Comparison of ENCODE assay signal across 11 mouse cellular contexts in genomic region chr7:68682318-68682728, GRCm38 (mm10).
DNase-seq lines count a peak whose midpoint lies in the region; ATAC-seq and TF ChIP-seq lines count a peak whose summit lies in the region.
"Had no signal": no experiment of that assay in that cellular context is flagged by ENCODE, and none has a peak within 500 bp of the region (broad histone marks: within the 10 kb centered on the region; RNA-seq: fewer than 3 reads in every experiment).

No protein-coding gene starts in this region.

- peak; percentile 10 for DNase-seq in adrenal gland, postnatal 10 days
- DNase-seq in adrenal gland, adult (ENCODE audit: inconsistent age in 2 of 2, low spot score in 1 of 2): no peak
- peak; percentile 72 for DNase-seq in kidney, adult 2 months
- peak; percentile 12 to 18 for DNase-seq in heart, postnatal 10 days
- DNase-seq in lung, postnatal 25 days (ENCODE audit: low spot score): peak; percentile 33
- DNase-seq in adrenal gland, postnatal 14 days: no peak
- no peak for DNase-seq in embryo, embryonic 10.5 days (ENCODE audit: low spot score)
- DNase-seq: embryo, embryonic 11 days; thymus, adult 18-20 months had no signal

- H3K4me3 ChIP-seq in kidney, adult 2 months (ENCODE audit: insufficient read depth, low read depth, low read length): no peak overlapping the region
- H3K4me3 ChIP-seq in kidney, embryonic 15.5 days (replicated peaks): no peak overlapping the region

- no peak overlapping the region for H3K4me2 ChIP-seq in kidney, embryonic 15.5 days

- H3K27ac ChIP-seq in kidney, adult 2 months (ENCODE audit: insufficient read depth, low read depth, low read length): no peak overlapping the region
- no peak overlapping the region for H3K27ac ChIP-seq in kidney, embryonic 15.5 days
- H3K27ac ChIP-seq: liver, embryonic 14.5 days had no signal

- no peaks in the 10 kb centered on the region for H3K36me3 ChIP-seq in kidney, adult 2 months (ENCODE audit: control insufficient read depth, insufficient read depth, low read length)
- H3K36me3 ChIP-seq in kidney, embryonic 15.5 days: no peaks in the 10 kb centered on the region

- TF ChIP-seq CTCF in kidney, adult 2 months (conservative IDR thresholded peaks at IDR 0.05; ENCODE audit: insufficient read depth, insufficient read length, low read depth, low read length): no peak

- H3K9ac ChIP-seq in kidney, embryonic 15.5 days: no peak overlapping the region
- H3K9ac ChIP-seq: liver, embryonic 14.5 days had no signal

- 29% methylated on average over 6 of the region's 6 CpGs for WGBS in kidney, adult 2 months
- 56% methylated on average over 6 of the region's 6 CpGs for WGBS in kidney, embryonic 15.5 days

- ATAC-seq in kidney, embryonic 15.5 days (replicated peaks; ENCODE audit: low FRiP score): no peak

- intact Hi-C loops in heart, postnatal 10 days (cut with DNase I): no loop called here

- H3K27me3 ChIP-seq in kidney, adult 2 months (replicated peaks; ENCODE audit: control insufficient read depth, insufficient read depth, low read length): no peaks in the 10 kb centered on the region; the same call in 1 of the 2 replicates
- H3K27me3 ChIP-seq in kidney, embryonic 15.5 days: no peaks in the 10 kb centered on the region

- TF ChIP-seq POLR2A in kidney, adult 2 months (IDR thresholded peaks at IDR 0.05; ENCODE audit: low read depth, low read length): no peak

- peaks cover 3% of the 10 kb centered on the region; the same call in 1 of the 2 replicates for H3K4me1 ChIP-seq in kidney, adult 2 months (ENCODE audit: control insufficient read depth, insufficient read depth, low read length)
- peaks cover 8% of the 10 kb centered on the region for H3K4me1 ChIP-seq in kidney, embryonic 15.5 days

- H3K9me3 ChIP-seq in kidney, embryonic 15.5 days (replicated peaks): no peaks in the 10 kb centered on the region

Comparison
In these comparisons a context has a peak if more than half of its experiments do, and no peak if none do; other contexts are left out.
1. DNase-seq: peak in adrenal gland, postnatal 10 days (single experiment), kidney, adult 2 months (single experiment), heart, postnatal 10 days (2 of 2) and lung, postnatal 25 days (single experiment); none in adrenal gland, adult (0 of 2), adrenal gland, postnatal 14 days (single experiment) and embryo, embryonic 10.5 days (single experiment).